Mouse (Mus musculus) liver, adult (tissue): ENCODE data around the gene Qpctl.

ENCODE experiments used
- GATA4 ChIP-seq: IDR thresholded peaks from 2 replicates; pipeline ENCODE4 v1.6.1; 2014; ENCODE audit warnings: mild to moderate bottlenecking, low read length; ENCODE audit not compliant: insufficient replicate concordance

Qpctl gene

DNA sequence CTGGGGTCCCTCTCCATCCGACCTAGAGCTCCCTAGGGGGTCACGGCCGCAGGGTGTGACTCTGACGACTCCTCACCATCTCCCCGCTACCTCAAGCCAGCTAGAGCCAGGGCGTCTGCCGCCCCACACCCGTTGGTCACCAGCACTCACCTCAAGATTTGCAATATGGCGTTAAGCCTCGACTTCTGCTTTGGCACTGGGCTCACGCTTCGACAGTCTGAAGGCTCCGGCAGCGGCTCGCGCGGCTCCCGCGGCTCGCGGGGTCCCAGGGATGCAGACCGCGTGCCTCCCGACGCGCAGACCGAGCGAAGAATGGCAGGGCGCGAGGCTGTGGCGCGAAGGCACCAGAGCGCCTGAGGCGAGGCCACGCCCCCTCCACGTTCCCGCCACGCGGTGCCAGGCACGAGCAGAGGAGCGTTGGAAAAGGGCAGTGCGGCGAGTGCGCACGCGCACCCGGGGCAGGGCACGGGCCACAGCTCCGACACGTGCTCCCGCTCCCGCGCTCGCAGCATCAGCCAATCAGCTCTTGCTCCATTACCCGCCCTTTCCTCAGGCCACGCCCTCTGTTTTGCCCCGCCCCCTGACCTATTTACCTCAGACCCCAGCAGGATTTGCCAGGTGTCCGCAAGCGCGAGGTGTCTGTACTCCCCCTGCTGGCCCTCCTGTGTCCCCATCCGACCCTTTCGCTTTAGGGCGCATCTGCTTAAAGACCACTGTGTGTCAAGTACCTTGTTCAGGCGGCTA lies 30.9 kb downstream of the Qpctl start, which contains the start of gene Gm4969:
TSS of gene Gm4969 (minus strand) at position 341 of the 744 bp plus-strand sequence.
- no peak for TF ChIP-seq GATA4

DNA sequence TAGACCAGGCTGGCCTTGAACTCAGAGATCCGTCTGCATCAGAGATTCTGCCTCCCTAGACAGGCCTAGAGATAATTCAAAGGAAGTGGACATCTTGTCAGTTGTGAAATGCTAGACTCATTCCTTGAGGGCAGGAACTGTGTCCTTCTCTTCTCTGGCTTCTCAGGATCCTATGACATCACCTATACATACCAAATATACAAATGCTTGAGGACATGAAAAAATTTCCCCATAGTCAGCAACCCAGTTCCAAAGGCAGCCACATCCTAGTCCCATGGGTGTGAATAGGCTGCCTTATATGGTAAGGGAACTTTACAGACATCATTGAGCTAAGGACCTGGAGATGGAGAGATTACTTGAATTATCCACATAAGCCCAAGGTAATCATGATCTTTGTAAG lies 39.5 kb downstream of the Qpctl start:
- TF ChIP-seq GATA4: no peak

DNA sequence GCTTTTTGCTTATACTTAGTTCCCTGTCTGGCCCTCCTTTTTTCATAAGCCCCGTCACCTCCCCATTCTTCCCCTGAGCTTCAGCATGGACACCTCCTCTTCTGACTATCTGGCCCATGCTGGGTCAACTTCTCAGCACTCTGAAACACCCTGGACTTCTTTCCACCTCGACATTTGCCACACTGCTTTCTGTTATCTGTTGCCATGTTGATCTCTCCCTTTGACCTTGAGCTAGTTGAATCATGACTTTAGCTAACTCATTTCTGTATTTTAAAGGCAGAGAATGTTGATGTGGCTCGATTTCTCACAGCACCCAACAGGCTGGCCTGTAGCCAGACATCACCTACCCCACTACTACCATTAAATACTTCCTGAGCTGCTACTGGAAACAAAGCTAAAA lies 41.7 kb downstream of the Qpctl start:
- no peak for TF ChIP-seq GATA4

DNA sequence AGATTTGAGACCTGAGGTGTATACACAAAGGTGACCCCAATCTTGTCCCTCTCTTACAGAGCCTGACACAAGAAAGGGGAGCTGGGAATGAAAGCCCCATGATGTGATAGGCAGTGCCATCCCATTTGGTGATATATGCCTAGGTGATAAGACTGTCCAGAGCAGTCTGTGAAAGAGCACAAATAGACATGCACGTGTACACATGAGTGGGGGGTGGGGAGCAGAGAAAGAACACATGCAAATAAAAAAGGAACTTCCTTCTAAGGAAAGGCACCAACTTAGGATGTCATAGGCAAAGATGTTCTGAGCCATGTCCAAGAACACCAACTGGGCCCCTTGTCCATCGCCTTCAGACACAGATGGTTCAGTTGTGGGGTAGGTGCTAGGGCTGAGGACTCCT lies 44.6 kb downstream of the Qpctl start:
- TF ChIP-seq GATA4: no peak

DNA sequence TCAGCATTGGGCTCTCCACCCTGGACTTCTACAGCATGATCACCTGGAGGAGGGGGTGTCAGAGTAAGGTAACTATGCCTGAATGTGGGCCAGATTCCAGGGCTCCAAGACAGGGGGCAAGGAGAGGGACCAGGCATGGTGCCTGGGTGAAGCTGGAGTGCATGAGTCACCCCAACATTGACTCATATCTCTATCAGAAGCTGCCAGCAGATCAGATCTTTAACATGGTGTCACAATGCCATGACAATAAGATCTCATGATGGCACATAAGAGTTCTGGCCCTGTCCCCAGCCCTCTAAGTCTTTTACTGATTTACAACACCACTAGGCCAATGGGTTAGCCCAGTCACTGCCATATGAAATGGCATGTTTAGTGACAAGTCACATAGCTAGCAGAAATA lies 45.4 kb downstream of the Qpctl start:
- no peak for TF ChIP-seq GATA4

DNA sequence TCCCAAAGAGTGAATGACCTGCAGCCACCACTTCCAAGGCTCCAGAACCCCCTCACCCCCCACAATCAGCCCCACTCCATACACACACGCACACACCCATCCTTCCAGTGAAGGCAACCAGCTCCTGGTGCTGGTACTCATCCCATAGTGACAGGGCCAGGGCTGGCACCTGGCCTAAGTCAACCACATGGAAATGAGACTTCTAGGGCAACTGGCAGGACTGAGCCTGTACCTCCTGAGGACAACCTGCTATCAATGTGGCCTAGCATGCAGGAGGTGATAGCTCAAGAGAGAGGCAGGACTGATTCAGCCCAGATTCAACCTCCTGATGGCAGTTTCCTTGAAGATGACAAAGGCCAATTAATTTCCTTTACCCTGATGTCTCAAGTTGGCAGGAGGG lies 48.8 kb downstream of the Qpctl start:
- TF ChIP-seq GATA4: no peak

DNA sequence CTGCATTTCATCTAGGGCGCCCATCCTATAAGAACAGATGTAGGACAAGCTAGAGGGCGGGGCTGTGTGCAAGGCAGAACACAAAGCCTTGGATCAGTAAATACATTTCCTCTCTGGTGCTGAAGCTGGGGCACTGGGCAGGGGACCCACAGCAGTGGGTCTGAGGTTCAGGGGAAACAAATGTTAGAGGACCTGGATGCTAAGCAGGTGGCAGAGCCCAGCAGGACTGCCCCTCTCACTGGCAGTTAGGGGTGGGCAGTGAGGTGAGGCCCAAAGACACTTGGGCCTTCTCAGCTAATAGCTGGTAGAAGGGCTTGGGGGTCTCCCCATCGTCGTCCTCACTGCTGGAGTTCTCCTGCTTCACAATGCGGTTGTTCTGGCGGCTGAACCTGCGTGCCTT lies 50.3 kb downstream of the Qpctl start:
- no peak for TF ChIP-seq GATA4

DNA sequence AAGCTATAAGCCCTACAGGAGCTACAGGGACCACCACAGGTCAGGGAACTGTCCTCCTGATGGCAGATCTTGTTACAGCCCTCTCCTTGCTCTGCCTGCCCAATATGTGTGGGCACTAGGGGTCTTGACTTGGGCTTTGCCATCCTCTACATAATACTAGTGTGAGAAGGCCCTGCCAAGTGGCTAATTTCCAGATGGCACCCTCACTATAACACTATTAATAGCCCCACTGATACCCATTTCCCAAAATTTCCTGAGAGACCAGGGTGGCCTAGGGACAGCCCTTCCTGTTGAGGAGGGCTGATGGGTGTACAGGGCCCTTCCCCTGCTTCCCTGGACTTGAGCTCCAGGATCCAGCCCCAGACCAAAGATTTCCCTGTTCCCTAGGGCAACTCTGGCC lies 51.2 kb downstream of the Qpctl start:
- TF ChIP-seq GATA4: no peak

DNA sequence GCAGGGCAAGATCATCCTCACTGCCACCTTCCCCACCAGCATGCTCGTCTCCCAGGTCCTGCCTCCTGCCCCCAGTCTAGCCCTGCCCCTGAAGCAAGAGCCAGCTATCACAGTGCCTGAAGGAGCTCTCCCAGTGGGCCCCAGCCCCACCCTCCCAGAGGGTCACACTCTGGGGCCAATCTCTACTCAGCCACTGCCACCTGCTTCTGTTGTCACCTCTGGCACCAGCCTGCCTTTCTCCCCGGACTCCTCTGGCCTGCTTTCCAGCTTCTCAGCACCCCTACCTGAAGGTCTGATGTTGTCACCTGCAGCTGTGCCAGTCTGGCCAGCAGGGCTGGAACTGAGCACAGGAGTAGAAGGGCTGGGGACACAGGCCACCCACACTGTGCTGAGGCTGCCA lies 51.9 kb downstream of the Qpctl start:
- TF ChIP-seq GATA4: no peak

DNA sequence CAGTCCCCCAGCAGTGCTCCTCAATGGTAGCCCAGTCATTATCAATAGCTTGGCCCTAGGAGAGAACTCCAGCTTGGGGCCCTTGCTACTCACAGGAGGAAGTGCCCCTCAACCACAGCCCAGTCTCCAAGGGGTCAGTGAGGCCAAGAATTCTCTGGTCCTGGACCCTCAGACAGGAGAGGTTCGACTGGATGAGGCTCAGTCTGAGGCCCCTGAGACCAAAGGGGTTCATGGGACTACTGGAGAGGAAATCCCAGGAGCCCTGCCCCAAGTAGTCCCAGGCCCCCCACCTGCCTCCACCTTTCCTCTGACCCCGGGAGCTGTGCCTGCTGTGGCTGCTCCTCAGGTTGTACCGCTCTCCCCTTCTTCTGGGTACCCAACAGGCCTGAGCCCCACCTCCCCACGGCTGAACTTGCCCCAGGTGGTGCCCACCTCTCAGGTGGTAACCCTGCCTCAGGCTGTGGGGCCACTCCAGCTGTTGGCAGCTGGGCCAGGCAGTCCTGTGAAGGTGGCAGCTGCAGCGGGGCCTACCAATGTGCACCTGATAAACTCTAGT lies 52.6 kb downstream of the Qpctl start:
- TF ChIP-seq GATA4: no peak

DNA sequence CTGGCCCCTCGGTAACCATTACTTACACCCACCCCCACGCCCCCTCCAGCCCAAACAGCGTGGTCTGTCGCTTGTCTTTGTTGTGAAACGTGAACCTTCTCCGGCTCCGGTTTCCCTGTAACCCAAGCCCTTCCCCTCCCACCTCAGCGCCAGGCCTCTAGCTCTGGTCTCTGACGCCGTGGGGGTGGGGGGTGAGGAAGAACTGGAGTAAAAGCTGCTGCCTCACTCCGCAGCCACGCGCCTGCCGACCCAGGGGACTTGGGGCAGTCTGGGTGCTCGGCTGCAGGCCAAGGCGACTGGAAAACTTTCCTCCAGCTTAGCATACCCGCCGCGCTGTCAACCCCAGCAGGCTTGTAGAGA lies 53.4 kb downstream of the Qpctl start:
- TF ChIP-seq GATA4: no peak

DNA sequence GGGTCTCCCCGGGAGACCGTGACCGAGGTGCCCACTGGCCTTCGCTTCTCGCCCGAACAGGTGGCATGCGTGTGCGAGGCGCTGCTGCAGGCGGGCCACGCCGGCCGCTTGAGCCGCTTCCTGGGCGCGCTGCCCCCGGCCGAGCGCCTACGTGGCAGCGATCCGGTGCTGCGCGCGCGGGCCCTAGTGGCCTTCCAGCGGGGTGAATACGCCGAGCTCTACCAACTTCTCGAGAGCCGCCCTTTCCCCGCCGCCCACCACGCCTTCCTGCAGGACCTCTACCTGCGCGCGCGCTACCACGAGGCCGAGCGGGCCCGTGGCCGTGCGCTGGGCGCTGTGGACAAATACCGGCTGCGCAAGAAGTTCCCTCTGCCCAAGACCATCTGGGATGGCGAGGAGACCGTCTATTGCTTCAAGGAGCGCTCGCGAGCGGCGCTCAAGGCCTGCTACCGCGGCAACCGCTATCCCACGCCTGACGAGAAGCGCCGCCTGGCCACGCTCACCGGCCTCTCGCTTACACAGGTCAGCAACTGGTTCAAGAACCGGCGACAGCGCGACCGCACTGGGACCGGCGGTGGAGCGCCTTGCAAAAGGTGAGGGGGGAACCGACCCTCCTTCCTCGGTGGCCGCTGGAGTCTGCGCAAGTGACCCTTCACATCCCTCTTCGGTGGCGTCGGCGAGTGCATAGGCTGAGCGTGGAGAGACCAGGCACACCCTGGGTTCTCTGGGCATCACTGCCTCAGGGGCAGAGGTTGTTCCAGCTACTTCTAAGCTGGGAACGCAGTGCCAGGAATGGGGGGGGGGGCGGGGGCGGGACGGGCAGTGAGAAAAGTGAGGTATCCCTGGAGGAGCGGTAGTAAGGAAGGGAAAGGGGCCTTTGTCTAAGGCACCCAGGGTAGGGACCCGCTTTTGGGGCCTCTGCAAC lies 54.0 kb downstream of the Qpctl start:
- TF ChIP-seq GATA4: no peak

DNA sequence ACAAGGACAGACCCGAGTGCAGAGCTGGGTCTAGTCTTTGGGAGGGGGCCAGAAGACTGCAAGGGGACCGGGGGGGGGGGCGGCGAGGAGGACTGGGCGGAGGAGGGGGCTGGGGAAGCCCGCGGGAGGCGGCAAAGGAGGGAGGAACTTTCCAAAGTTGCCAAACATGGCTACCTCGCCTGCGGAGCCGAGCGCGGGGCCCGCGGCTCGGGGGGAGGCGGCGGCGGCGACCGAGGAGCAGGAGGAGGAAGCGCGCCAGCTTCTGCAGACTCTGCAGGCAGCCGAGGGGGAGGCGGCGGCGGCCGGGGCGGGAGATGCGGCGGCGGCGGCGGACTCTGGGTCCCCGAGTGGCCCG lies 54.6 kb downstream of the Qpctl start, which contains the start of gene Six5:
TSS of gene Six5 (plus strand) at position 124 of the 355 bp plus-strand sequence.
- TF ChIP-seq GATA4: no peak

DNA sequence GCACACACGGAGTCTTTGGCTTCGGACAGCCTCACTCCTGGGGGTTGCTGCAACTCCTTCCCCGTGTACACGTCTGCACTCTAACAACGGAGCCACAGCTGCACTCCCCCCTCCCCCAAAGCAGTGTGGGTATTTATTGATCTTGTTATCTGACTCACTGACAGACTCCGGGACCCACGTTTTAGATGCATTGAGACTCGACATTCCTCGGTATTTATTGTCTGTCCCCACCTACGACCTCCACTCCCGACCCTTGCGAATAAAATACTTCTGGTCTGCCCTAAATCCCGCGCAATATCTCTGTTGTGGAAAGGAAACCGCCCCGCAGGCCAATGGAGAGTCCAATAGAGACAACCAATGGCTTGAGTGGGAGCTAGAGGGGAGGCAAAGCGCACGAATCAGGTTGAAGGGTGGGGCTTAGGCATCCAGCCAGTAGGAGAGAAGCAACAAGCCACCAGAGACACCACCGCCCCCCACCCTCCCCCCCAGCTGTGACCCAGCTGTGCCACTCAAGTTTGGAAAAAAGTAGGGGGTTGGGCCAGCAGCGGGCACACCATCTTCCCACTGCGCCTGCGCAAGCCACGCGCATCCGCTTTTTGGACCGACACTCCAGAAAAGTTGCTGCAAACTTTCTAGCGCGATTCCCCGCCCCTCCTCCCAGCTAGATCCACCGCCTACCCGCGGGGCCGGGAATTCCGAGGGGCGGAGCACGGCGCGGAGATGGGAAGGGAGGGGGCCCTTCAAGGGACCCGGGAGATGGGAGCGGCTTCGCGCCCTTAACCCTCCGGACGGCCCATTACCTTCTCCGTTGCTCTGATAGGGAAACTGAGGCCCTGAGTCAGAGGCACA lies 55.3 kb downstream of the Qpctl start:
- TF ChIP-seq GATA4: no peak

DNA sequence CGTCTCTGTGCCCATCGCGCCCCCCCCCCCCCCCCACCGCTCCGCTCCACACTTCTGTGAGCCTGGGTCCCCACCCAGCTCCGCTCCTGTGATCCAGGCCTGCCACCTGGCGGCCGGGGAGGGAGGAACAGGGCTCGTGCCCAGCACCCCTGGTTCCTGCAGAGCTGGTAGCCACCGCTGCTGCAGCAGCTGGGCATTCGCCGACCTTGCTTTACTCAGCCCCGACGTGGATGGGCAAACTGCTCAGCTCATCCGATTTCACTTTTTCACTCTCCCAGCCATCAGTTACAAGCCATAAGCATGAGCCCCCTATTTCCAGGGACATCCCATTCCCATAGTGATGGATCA lies 55.9 kb downstream of the Qpctl start:
- no peak for TF ChIP-seq GATA4
